Mouse (Mus musculus): ENCODE data around the gene Car10. TPM values are rescaled to one million over a fixed set of nuclear protein-coding genes. Genes with fewer than 3 reads are reported as not detected.

Gene Car10
- total RNA-seq, 1 experiment from 2014 or later: 0.49 TPM

GRCm38 (mm10) chr11:93587788-93588187 lies 490.0 kb downstream of the Car10 start:
- DNase-seq: no peak

DNA sequence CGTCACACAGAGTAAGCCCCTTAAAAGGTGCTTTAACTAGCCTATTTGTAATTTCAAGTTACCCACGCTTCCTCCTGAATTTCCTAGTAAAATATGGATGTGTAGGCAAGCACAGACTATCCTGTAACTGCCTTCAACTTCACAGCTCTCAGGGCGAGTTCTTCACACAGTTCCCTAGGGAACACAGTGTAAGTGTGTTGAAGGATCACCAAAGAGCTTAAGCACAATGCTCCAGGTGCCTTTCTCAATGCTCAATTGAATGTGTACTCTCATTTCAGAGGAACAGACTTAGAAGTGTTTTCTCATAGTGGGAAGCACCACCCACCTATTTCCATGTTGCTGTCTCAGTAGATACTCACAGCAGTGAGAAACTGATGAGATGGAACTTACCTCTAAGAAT lies 492.8 kb downstream of the Car10 start:
- DNase-seq: no peak

- DNase-seq: no peak
Observed at GRCm38 (mm10) chr11:93594033-93594432, 496.2 kb downstream of the Car10 start.

GRCm38 (mm10) chr11:93598175-93598574 lies 500.3 kb downstream of the Car10 start:
- no peak for DNase-seq

- DNase-seq: no peak
Observed at GRCm38 (mm10) chr11:93599755-93600154, 501.9 kb downstream of the Car10 start.

DNA sequence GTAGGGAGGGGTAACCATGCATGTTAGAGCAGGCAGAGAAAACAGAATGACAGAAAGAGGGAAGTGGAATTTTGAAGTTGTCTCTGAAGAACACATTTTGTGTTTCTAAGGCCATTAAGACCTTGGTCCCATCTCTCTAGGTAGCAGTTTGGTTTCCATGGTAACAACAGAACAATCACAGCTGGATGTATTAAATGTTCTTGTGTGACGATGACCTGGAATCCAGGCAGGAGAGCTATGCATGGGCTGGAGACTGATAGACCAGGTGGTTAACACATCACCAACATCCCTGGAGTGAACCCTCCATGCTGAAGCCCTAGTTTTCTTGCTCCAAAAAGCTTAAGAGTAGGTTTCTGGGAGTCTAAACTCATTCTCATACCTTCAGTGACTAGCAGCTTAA lies 505.7 kb downstream of the Car10 start:
- DNase-seq: no peak

DNA sequence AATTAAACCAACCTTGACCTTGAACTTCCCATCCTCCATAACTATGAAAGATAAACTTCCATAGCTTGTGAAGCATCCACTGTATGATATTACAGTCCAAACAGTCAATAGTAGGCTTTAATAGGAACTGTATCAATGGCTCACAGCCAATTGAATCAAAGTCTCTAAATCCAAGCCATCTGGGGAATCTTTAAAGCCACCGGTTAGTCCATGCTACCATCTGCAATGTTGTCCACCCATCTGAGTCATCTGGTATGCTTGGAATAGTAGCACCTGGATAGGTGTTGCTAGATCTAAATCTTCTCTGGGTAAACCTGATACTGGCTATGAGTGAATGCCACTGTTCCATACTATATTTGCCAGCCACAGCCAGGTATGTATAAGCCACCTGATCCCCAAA lies 509.3 kb downstream of the Car10 start:
- no peak for DNase-seq

- no peak for DNase-seq
Observed at GRCm38 (mm10) chr11:93608716-93609115, 510.9 kb downstream of the Car10 start.

- DNase-seq: no peak
Observed at GRCm38 (mm10) chr11:93612071-93612470, 514.2 kb downstream of the Car10 start.

DNA sequence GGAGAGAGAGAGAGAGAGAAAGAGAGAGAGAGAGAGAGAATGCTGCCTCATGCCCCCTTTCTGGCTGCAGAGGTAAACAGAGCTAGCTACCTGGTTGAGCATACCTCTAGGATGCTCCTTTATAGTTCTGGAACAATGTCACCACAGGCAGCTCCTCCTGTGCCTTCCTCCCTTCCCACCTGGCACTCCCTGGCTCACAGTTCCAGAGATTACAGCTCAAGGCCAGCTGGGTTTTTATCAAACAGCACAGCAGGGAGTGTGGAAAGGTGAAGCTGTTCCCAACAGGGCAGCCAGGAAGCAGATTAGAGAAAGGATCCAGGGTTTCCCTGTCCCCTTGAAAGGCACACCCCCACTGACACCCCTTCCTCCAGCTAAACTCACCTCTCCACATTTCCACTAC lies 517.0 kb downstream of the Car10 start:
- no peak for DNase-seq

- DNase-seq: no peak
Observed at GRCm38 (mm10) chr11:93623605-93624004, 525.8 kb downstream of the Car10 start.

- DNase-seq: no peak
Observed at GRCm38 (mm10) chr11:93639410-93639809, 541.6 kb downstream of the Car10 start.

- no peak for DNase-seq
Observed at GRCm38 (mm10) chr11:93640954-93641353, 543.1 kb downstream of the Car10 start.

DNA sequence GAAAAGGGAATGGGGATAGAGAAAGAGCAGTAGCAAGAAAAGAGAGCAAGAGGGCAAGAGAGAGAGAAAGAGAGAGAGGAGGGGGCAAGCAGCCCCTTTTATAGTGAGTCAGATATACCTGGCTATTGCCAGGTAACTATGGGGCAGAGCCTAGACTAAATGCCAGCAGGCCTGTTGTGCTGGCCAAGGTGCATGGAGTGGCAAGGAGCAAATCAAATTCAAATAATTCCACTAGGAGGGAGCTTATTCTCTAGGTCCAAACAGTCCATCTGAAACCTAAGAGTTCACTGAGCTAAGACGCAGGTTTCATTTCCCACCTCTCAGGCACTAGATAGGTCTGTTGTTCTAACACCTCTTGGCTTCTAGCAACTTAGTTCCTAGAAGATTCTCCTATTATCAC lies 544.5 kb downstream of the Car10 start:
- DNase-seq: no peak

- no peak for DNase-seq
Observed at GRCm38 (mm10) chr11:93643006-93643405, 545.2 kb downstream of the Car10 start.

DNA sequence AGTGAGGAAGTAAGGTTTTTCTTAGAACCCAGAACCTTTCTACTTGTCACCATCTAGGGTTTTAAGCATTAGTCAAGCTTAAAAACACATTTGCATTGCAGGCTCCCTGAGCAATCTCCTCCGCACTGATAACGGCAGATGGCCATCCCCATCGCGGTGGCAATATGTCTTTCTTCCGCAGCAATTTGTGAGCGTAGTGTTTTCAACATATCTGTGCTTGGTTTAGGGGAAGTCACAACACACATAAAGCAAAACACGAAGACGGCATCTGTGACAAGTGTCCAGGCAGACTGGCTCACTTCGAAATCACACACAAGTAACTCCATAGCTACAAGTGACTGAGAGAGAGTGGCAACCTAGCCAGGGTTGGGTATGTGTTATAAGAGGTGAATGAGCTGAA lies 545.6 kb downstream of the Car10 start:
- DNase-seq: no peak

DNA sequence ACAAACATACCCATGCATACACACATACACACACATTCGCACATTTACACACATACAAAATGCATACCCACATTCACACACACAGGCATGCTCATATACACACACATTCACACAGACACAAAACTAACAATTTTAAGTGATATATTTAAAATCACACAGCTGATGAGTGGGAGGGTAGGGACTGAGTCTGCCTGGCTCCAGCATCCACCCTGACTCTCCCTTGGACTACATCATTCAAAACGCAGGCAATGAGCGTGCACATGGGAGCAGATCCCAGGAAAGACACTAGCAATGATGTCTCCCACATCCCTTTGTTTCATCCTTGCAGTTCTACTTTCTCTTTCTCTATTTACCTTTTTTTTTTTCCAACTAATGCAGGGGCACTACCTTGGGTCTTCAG lies 548.4 kb downstream of the Car10 start:
- DNase-seq: no peak
